Mouse (Mus musculus) stomach, postnatal 0 days (tissue): Measurements from ENCODE around the gene Gm10959. TPM values are rescaled to one million over a fixed set of nuclear protein-coding genes. Genes with fewer than 3 reads are reported as not detected.

ENCODE experiments used
- ATAC-seq: fragments of 200-750 bp; cut with Nextera tagmentation; 2 replicates; pipeline ENCODE4 v1.8.0; 2017; ENCODE audit not compliant: low FRiP score, low TSS enrichment
- DNase-seq: peaks from one replicate; pipeline ENCODE4 v3.0.0-alpha.2; 2016; ENCODE audit warnings: low spot score
- H3K27ac ChIP-seq: fragments of 300-500 bp; sonication (generic); replicated peaks from 2 replicates; pipeline ENCODE4 v1.5.1; 2014; ENCODE audit warnings: mild to moderate bottlenecking, control low read depth
- H3K27me3 ChIP-seq: fragments of 300-500 bp; sonication (generic); 2 replicates; pipeline ENCODE4 v1.6.1; 2014; ENCODE audit warnings: low read length; ENCODE audit not compliant: control insufficient read depth, insufficient read depth
- H3K36me3 ChIP-seq: fragments of 300-500 bp; sonication (generic); 2 replicates; pipeline ENCODE4 v1.6.1; 2014; ENCODE audit warnings: low read length, mixed read lengths; ENCODE audit not compliant: control insufficient read depth, insufficient read depth
- H3K4me1 ChIP-seq: fragments of 300-500 bp; sonication (generic); replicated peaks from 2 replicates; pipeline ENCODE4 v1.6.1; 2014; ENCODE audit warnings: antibody characterized with exemption; ENCODE audit not compliant: control insufficient read depth, insufficient read depth
- H3K4me2 ChIP-seq: fragments of 300-500 bp; sonication (generic); replicated peaks from 2 replicates; pipeline ENCODE4 v1.6.1; 2014; ENCODE audit warnings: low read depth, mild to moderate bottlenecking, control low read depth, moderate library complexity
- H3K4me3 ChIP-seq: fragments of 300-500 bp; sonication (generic); 2 replicates; pipeline ENCODE4 v1.5.1; 2014; ENCODE audit warnings: low read depth, low read length, control low read depth
- H3K9ac ChIP-seq: fragments of 300-500 bp; sonication (generic); 2 replicates; pipeline ENCODE4 v1.6.1; 2014; ENCODE audit warnings: mild to moderate bottlenecking, low read length, control low read depth, mixed read lengths
- H3K9me3 ChIP-seq: fragments of 300-500 bp; sonication (generic); 2 replicates; pipeline ENCODE4 v1.6.1; 2016; ENCODE audit warnings: low read length; ENCODE audit not compliant: control insufficient read depth
- CTCF ChIP-seq: IDR thresholded peaks from 2 replicates; pipeline ENCODE4 v1.5.1; 2016; ENCODE audit warnings: antibody characterized with exemption, low read depth, mild to moderate bottlenecking, moderate library complexity
- EP300 ChIP-seq: optimal IDR thresholded peaks from 2 replicates; pipeline ENCODE3; 2016; ENCODE audit warnings: antibody characterized with exemption
- WGBS: fragments of 180-500 bp; shearing (Covaris S2); extraction: QIAGEN DNeasy Blood & Tissue Kit; methylation state at CpG from one replicate; pipeline ENCODE4 v1.1.7; 2014; 5-methylcytosine and 5-hydroxymethylcytosine counted together
- polyA plus RNA-seq: library from polyadenylated mRNA; unstranded; fragments of >200 nt; fragmentation: Nextera tagmentation; extraction: Ambion mirVana; gene quantifications from 2 replicates; pipeline ENCODE4 v1.2.1, GENCODE M21; 2015

The Gm10959 gene
- polyA plus RNA-seq, 1 experiment from 2014 or later: not detected

- Histone ChIP-seq H3K27ac (no peak overlapping the region), H3K36me3 (no peaks in the 10 kb centered on the region), H3K9ac (no peak overlapping the region), H3K27me3 (no peaks in the 10 kb centered on the region), H3K4me3 (no peak overlapping the region), H3K4me2 (no peak overlapping the region), H3K4me1 (no peaks in the 10 kb centered on the region), H3K9me3 (no peaks in the 10 kb centered on the region)
- 35% methylated on average over 12 of the region's 12 CpGs for WGBS
- DNase-seq: peak; percentile 71
- TF ChIP-seq EP300 (no peak), CTCF (peak; percentile 96)
- ATAC-seq: peak; percentile 67
Observed at GRCm38 (mm10) chr3:122903746-122904433, 15.3 kb downstream of the Gm10959 start.

GRCm38 (mm10) chr3:122898254-122898653 is 20.9 kb downstream of the Gm10959 start:
- no peaks in the 10 kb centered on the region for H3K9me3 ChIP-seq
- no peaks in the 10 kb centered on the region for H3K27me3 ChIP-seq
- no peaks in the 10 kb centered on the region for H3K4me1 ChIP-seq
- H3K36me3 ChIP-seq: no peaks in the 10 kb centered on the region
- no peak overlapping the region for H3K4me3 ChIP-seq
- H3K4me2 ChIP-seq: no peak overlapping the region
- no peak overlapping the region for H3K27ac ChIP-seq
- H3K9ac ChIP-seq: no peak overlapping the region
- 53% methylated on average over 6 of the region's 6 CpGs for WGBS
- peak; percentile 49; the same call in 1 of the 2 replicates for ATAC-seq
- TF ChIP-seq CTCF (no peak), EP300 (no peak)
- no peak for DNase-seq

GRCm38 (mm10) chr3:122895189-122895731 is 23.9 kb downstream of the Gm10959 start:
- H3K4me1 ChIP-seq: no peaks in the 10 kb centered on the region
- 0 out of 2 replicates have a peak, but pooled peaks have one; percentile 24 for ATAC-seq
- no peaks in the 10 kb centered on the region for H3K9me3 ChIP-seq
- no peak overlapping the region for H3K27ac ChIP-seq
- H3K9ac ChIP-seq: no peak overlapping the region
- no peaks in the 10 kb centered on the region for H3K36me3 ChIP-seq
- WGBS: 69% methylated on average over 11 of the region's 11 CpGs
- no peak overlapping the region for H3K4me2 ChIP-seq
- no peak overlapping the region for H3K4me3 ChIP-seq
- TF ChIP-seq EP300 (no peak), CTCF (no peak)
- H3K27me3 ChIP-seq: no peaks in the 10 kb centered on the region
- no peak for DNase-seq

GRCm38 (mm10) chr3:122894772-122895171 is 24.4 kb downstream of the Gm10959 start, which contains the start of gene Fabp2:
Fabp2 (plus strand) TSS chr3:122895072.
- Histone ChIP-seq H3K4me3 (no peak within 1 kb of the TSS), H3K4me1 (no peaks in the 10 kb centered on the region), H3K36me3 (no peaks in the 10 kb centered on the region), H3K9me3 (no peaks in the 10 kb centered on the region), H3K9ac (no peak within 1 kb of the TSS), H3K27me3 (no peaks in the 10 kb centered on the region), H3K4me2 (no peak within 1 kb of the TSS), H3K27ac (no peak within 1 kb of the TSS)
- TF ChIP-seq CTCF (no peak), EP300 (no peak)
- WGBS: 83% methylated on average over 3 of the region's 3 CpGs
- no peak for DNase-seq
- ATAC-seq: no peak

- Histone ChIP-seq H3K9me3 (no peaks in the 10 kb centered on the region), H3K4me2 (no peak overlapping the region), H3K4me3 (no peak overlapping the region), H3K4me1 (no peaks in the 10 kb centered on the region), H3K36me3 (no peaks in the 10 kb centered on the region), H3K27me3 (no peaks in the 10 kb centered on the region), H3K9ac (no peak overlapping the region), H3K27ac (peak overlapping the region; percentile 89)
- WGBS: 48% methylated on average over 5 of the region's 5 CpGs
- DNase-seq (peak; percentile 76), ATAC-seq (peak; percentile 94)
- no peak for TF ChIP-seq CTCF
- TF ChIP-seq EP300: peak; percentile 35
Observed at GRCm38 (mm10) chr3:122888371-122888819, 30.8 kb downstream of the Gm10959 start.
